ENCODE assay signal across 8 mouse cellular contexts in the genomic region with DNA sequence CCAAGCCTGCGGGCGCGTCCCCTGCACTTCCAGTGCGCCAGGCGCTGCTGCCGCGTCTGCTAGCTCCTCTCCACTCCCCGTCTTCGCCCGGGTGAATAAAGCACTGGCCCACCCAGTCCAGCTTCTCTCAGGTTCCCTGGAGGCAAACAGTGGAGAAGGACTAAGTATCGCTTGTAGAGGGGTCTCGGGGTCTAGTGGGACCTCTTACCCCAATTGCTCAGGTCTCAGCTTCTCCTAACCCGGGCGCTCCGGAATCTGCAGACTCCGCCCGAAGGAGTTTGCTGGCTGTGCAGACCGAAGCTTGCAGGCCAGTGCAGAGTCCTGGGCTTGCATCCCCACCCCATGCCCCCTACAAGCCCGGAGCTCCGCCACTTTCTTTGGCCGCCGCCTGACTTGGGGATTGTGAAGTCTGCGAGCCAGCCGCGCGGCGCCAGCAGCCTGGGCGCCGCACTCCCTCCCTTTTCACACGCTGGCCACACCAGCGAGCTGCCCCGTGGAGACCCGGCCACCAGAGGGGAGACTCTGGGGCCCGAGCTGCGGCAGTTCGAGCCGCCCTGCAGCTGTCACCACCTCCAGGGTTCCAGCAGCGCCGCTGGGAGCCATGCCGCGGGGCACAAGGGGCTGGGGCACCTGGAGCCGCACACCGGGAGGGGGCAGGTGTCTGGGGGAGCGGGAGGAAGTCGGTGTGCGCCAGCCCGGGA. TPM values are rescaled to one million over a fixed set of nuclear protein-coding genes. Genes with fewer than 3 reads are reported as not detected.
A peak's percentile ranks its signal among the peaks of the same experiment; 100 is the strongest.
DNase-seq lines count a peak whose midpoint lies in the region; ATAC-seq and TF ChIP-seq lines count a peak whose summit lies in the region.
"Had no signal": no experiment of that assay in that cellular context is flagged by ENCODE, and none has a peak within 500 bp of the region (broad histone marks: within the 10 kb centered on the region; RNA-seq: fewer than 3 reads in every experiment).

No protein-coding gene starts in this region.

- TF ChIP-seq EP300 in lung, postnatal 0 days (IDR thresholded peaks at IDR 0.05) = no peak

- peaks cover 40% of the 10 kb centered on the region for H3K27me3 ChIP-seq in kidney, postnatal 0 days (ENCODE audit: insufficient read depth, low read length)
- peaks cover 22% of the 10 kb centered on the region for H3K27me3 ChIP-seq in lung, postnatal 0 days (replicated peaks; ENCODE audit: insufficient read depth, low read length)

- H3K4me3 ChIP-seq in kidney, postnatal 0 days (replicated peaks; ENCODE audit: low read depth, low read length) = peak overlapping the region; percentile 55
- peak overlapping the region; percentile 45 for H3K4me3 ChIP-seq in lung, postnatal 0 days (ENCODE audit: low read depth, low read length)
- H3K4me3 ChIP-seq: erythroblast, embryonic 14.5 days had no signal

- H3K27ac ChIP-seq in kidney, postnatal 0 days = no peak overlapping the region
- no peak overlapping the region for H3K27ac ChIP-seq in lung, postnatal 0 days (ENCODE audit: low read length)

- TF ChIP-seq CTCF in kidney, postnatal 0 days (IDR thresholded peaks at IDR 0.05; ENCODE audit: low read depth) = peak; percentile 24; the same call in 1 of the 2 replicates
- TF ChIP-seq CTCF in lung, postnatal 0 days (IDR thresholded peaks at IDR 0.05) = no peak; the same call in 1 of the 2 replicates

- 0 out of 2 replicates have a peak, but pooled peaks cover 8% of the 10 kb centered on the region for H3K4me1 ChIP-seq in kidney, postnatal 0 days (replicated peaks; ENCODE audit: insufficient read depth, low read length)
- no peaks in the 10 kb centered on the region; the same call in 1 of the 2 replicates for H3K4me1 ChIP-seq in lung, postnatal 0 days (ENCODE audit: insufficient read depth, low read depth, low read length)

- under 1% methylated on average over 47 of the region's 47 CpGs for WGBS in kidney, postnatal 0 days
- WGBS in lung, postnatal 0 days = 0% methylated on average over 41 of the region's 47 CpGs

- DNase-seq in ovary, postnatal 36 days (ENCODE audit: low spot score) = peak; percentile 23
- no peak for DNase-seq in ovary, postnatal 14 days (ENCODE audit: low spot score)
- DNase-seq in frontal cortex, postnatal 36 days (ENCODE audit: low spot score in 2 of 2) = peak; percentile 44 to 54
- peak; percentile 28 for DNase-seq in kidney, postnatal 0 days (ENCODE audit: low spot score)
- DNase-seq in lung, postnatal 0 days (ENCODE audit: low spot score) = no peak
- DNase-seq in right cerebral cortex, postnatal 25 days = peak; percentile 41

- H3K9ac ChIP-seq in kidney, postnatal 0 days (ENCODE audit: low read depth, low read length) = no peak overlapping the region; the same call in 1 of the 2 replicates
- no peak overlapping the region for H3K9ac ChIP-seq in lung, postnatal 0 days (replicated peaks; ENCODE audit: low read depth)

- ATAC-seq in common myeloid progenitor, adult 5-6 weeks (replicated peaks; ENCODE audit: low read depth, poor library complexity, severe bottlenecking) = peak; percentile 20
- ATAC-seq in kidney, postnatal 0 days (replicated peaks; ENCODE audit: low FRiP score, low read depth) = peak; percentile 65; the same call in 1 of the 2 replicates
- ATAC-seq in lung, postnatal 0 days = peak; percentile 37

- no peaks in the 10 kb centered on the region for H3K9me3 ChIP-seq in kidney, postnatal 0 days (replicated peaks; ENCODE audit: low read length)
- no peaks in the 10 kb centered on the region for H3K9me3 ChIP-seq in lung, postnatal 0 days (ENCODE audit: low read length)

- H3K4me2 ChIP-seq in kidney, postnatal 0 days (ENCODE audit: low read length) = peak overlapping the region; percentile 98
- peak overlapping the region; percentile 88 for H3K4me2 ChIP-seq in lung, postnatal 0 days (replicated peaks; ENCODE audit: low read depth, low read length)

- H3K36me3 ChIP-seq in kidney, postnatal 0 days (ENCODE audit: insufficient read depth, low read length) = no peaks in the 10 kb centered on the region
- H3K36me3 ChIP-seq in lung, postnatal 0 days (ENCODE audit: insufficient read depth, low read length) = no peaks in the 10 kb centered on the region

RNA-seq across cellular contexts. Expression of a gene that starts 0.7 kb away (rescaled TPM):
- total RNA-seq in common myeloid progenitor, adult 5-6 weeks (2017) = 0.23 TPM in 1 of 2 replicates, not detected in the other
- polyA plus RNA-seq in kidney, postnatal 0 days (2015; fragmentation: Nextera tagmentation; extraction: Ambion mirVana) = 0.11 and 0.17 TPM in 2 replicates
- 0.10 and 0.16 TPM in 2 replicates for polyA plus RNA-seq in lung, postnatal 0 days (2015; fragmentation: Nextera tagmentation; extraction: Ambion mirVana)
- polyA plus RNA-seq: erythroblast, embryonic 14.5 days had no signal

Comparison
In these comparisons a context has a peak if more than half of its experiments do, and no peak if none do; other contexts are left out.
1. DNase-seq: peak in ovary, postnatal 36 days (single experiment), frontal cortex, postnatal 36 days (2 of 2), kidney, postnatal 0 days (single experiment) and right cerebral cortex, postnatal 25 days (single experiment); none in ovary, postnatal 14 days (single experiment) and lung, postnatal 0 days (single experiment).
2. Peak in every context shown above with its lines, with median percentiles within 50 percentile points of each other: ATAC-seq.